Mouse (Mus musculus): ENCODE measurements around the gene Drc1. TPM values are rescaled to one million over a fixed set of nuclear protein-coding genes. Genes with fewer than 3 reads are reported as not detected.

The Drc1 gene
- polyA plus RNA-seq, 1 experiment from 2014 or later, result 0.59 TPM

DNA sequence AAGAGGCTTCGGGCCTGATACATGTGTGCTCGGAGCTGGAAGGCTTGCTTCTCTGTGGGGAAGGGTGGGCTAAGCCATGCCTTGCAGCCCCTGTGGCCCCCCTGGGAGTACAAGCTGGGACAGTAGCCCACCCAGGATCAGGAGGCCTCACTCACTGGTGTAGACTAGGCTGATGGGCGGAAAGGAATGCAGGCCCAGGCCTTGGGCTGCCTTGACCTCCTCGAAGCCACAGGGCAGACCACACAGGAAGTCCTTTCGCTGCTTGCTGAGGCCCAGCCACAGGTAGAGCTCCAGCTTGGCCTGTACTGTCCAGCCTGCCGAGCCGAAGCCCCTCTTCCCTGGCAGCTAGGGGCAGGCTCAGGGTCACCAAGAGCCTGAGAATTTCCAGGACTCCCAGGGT is 101.7 kb downstream of the Drc1 start:
- Histone ChIP-seq H3K9ac (ENCODE audit: low read length) (no peak overlapping the region; the same call in 1 of the 2 replicates), H3K9me3 (replicated peaks; ENCODE audit: control insufficient read depth, low read length) (no peaks in the 10 kb centered on the region), H3K4me3 (replicated peaks; ENCODE audit: low read length) (no peak overlapping the region), H3K36me3 (ENCODE audit: control insufficient read depth, insufficient read depth, low read length) (no peaks in the 10 kb centered on the region), H3K27me3 (ENCODE audit: control insufficient read depth, insufficient read depth, low read length) (no peaks in the 10 kb centered on the region), H3K4me1 (ENCODE audit: control insufficient read depth, insufficient read depth, low read length) (no peaks in the 10 kb centered on the region), H3K27ac (ENCODE audit: low read length) (no peak overlapping the region), H3K4me2 (ENCODE audit: low read depth, low read length) (no peak overlapping the region)
- WGBS, result 40% methylated on average over 7 of the region's 7 CpGs
- no peak; the same call in 1 of the 2 replicates for ATAC-seq (ENCODE audit: insufficient read depth, low FRiP score)

GRCm38 (mm10) chr5:30387726-30388125 is 106.5 kb downstream of the Drc1 start:
- WGBS, result 84% methylated on average over 6 of the region's 6 CpGs
- Histone ChIP-seq H3K27ac (ENCODE audit: low read length) (no peak overlapping the region), H3K4me2 (ENCODE audit: low read depth, low read length) (no peak overlapping the region), H3K27me3 (ENCODE audit: control insufficient read depth, insufficient read depth, low read length) (no peaks in the 10 kb centered on the region), H3K4me1 (ENCODE audit: control insufficient read depth, insufficient read depth, low read length) (no peaks in the 10 kb centered on the region), H3K9me3 (replicated peaks; ENCODE audit: control insufficient read depth, low read length) (no peaks in the 10 kb centered on the region), H3K36me3 (ENCODE audit: control insufficient read depth, insufficient read depth, low read length) (no peaks in the 10 kb centered on the region), H3K4me3 (replicated peaks; ENCODE audit: low read length) (no peak overlapping the region), H3K9ac (ENCODE audit: low read length) (no peak overlapping the region)
- no peak for ATAC-seq (ENCODE audit: insufficient read depth, low FRiP score)

GRCm38 (mm10) chr5:30389836-30390235 is 108.6 kb downstream of the Drc1 start:
- no peak for ATAC-seq (ENCODE audit: insufficient read depth, low FRiP score)
- no peak overlapping the region for H3K4me3 ChIP-seq (replicated peaks; ENCODE audit: low read length)
- H3K4me1 ChIP-seq (ENCODE audit: control insufficient read depth, insufficient read depth, low read length), result no peaks in the 10 kb centered on the region
- H3K27me3 ChIP-seq (ENCODE audit: control insufficient read depth, insufficient read depth, low read length), result no peaks in the 10 kb centered on the region
- no peak overlapping the region for H3K27ac ChIP-seq (ENCODE audit: low read length)
- no peaks in the 10 kb centered on the region for H3K9me3 ChIP-seq (replicated peaks; ENCODE audit: control insufficient read depth, low read length)
- 84% methylated on average over 5 of the region's 5 CpGs for WGBS
- no peak overlapping the region for H3K4me2 ChIP-seq (ENCODE audit: low read depth, low read length)
- H3K9ac ChIP-seq (ENCODE audit: low read length), result no peak overlapping the region
- no peaks in the 10 kb centered on the region for H3K36me3 ChIP-seq (ENCODE audit: control insufficient read depth, insufficient read depth, low read length)

DNA sequence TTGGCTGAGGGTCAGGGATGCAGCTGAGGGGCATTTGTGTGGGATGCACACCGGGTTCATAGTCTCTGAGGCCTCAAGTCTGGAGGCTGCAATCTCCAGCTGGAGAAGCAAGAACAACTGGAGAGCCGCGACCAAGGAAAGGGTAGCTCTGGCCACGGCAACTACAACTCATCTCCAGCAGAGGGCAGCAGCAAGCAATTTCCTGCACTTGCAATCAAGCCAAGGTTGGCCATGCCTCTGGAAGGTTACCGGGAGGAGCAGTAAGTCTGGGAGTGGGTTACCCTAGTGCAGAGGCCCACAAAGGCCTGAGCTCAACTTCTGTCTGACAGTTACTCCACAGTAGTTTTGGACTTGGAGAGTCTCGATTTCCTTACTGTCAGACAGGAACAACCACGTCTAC is 110.3 kb downstream of the Drc1 start:
- no peaks in the 10 kb centered on the region for H3K36me3 ChIP-seq (ENCODE audit: control insufficient read depth, insufficient read depth, low read length)
- ATAC-seq (ENCODE audit: insufficient read depth, low FRiP score), result no peak
- WGBS, result 30% methylated on average over 7 of the region's 7 CpGs
- H3K4me1 ChIP-seq (ENCODE audit: control insufficient read depth, insufficient read depth, low read length), result no peaks in the 10 kb centered on the region
- no peak overlapping the region for H3K4me2 ChIP-seq (ENCODE audit: low read depth, low read length)
- H3K27ac ChIP-seq (ENCODE audit: low read length), result no peak overlapping the region
- no peak overlapping the region for H3K9ac ChIP-seq (ENCODE audit: low read length)
- H3K27me3 ChIP-seq (ENCODE audit: control insufficient read depth, insufficient read depth, low read length), result no peaks in the 10 kb centered on the region
- H3K4me3 ChIP-seq (replicated peaks; ENCODE audit: low read length), result no peak overlapping the region
- no peaks in the 10 kb centered on the region for H3K9me3 ChIP-seq (replicated peaks; ENCODE audit: control insufficient read depth, low read length)

DNA sequence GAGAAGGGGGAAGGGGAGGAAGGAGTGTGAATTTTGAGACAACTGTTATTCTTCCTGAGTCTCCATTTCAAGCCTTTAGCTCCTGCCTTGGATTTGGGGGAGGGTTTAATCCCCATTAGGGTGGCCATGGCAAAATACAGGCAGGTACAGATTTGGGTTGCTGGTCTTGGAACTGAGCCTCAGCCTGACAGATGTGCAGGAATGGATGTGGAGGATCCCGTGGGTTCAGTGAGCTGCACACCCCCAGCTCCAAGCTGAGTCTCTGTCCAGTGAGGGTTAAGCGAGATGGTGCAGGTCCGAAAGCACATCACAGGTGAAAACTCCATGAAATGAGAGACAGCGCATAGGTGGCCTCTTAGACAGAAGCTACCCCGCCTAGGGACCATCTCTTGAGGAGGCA is 119.3 kb downstream of the Drc1 start:
- no peak overlapping the region for H3K27ac ChIP-seq (ENCODE audit: low read length)
- H3K9me3 ChIP-seq (replicated peaks; ENCODE audit: control insufficient read depth, low read length), result no peaks in the 10 kb centered on the region; the same call in 1 of the 2 replicates
- no peak overlapping the region for H3K9ac ChIP-seq (ENCODE audit: low read length)
- 80% methylated on average over 5 of the region's 5 CpGs for WGBS
- no peak overlapping the region for H3K4me2 ChIP-seq (ENCODE audit: low read depth, low read length)
- no peaks in the 10 kb centered on the region for H3K36me3 ChIP-seq (ENCODE audit: control insufficient read depth, insufficient read depth, low read length)
- no peaks in the 10 kb centered on the region for H3K27me3 ChIP-seq (ENCODE audit: control insufficient read depth, insufficient read depth, low read length)
- H3K4me3 ChIP-seq (replicated peaks; ENCODE audit: low read length), result no peak overlapping the region
- no peaks in the 10 kb centered on the region for H3K4me1 ChIP-seq (ENCODE audit: control insufficient read depth, insufficient read depth, low read length)
- ATAC-seq (ENCODE audit: insufficient read depth, low FRiP score), result no peak

- H3K4me3 ChIP-seq (replicated peaks; ENCODE audit: low read length), result no peak overlapping the region
- H3K27ac ChIP-seq (ENCODE audit: low read length), result no peak overlapping the region
- no peaks in the 10 kb centered on the region for H3K4me1 ChIP-seq (ENCODE audit: control insufficient read depth, insufficient read depth, low read length)
- no peaks in the 10 kb centered on the region for H3K36me3 ChIP-seq (ENCODE audit: control insufficient read depth, insufficient read depth, low read length)
- no peak for ATAC-seq (ENCODE audit: insufficient read depth, low FRiP score)
- H3K9ac ChIP-seq (ENCODE audit: low read length), result no peak overlapping the region
- no peak overlapping the region for H3K4me2 ChIP-seq (ENCODE audit: low read depth, low read length)
- whole genome bisulfite sequencing, result 48% methylated on average over 8 of the region's 8 CpGs
- H3K9me3 ChIP-seq (replicated peaks; ENCODE audit: control insufficient read depth, low read length), result no peaks in the 10 kb centered on the region; the same call in 1 of the 2 replicates
- H3K27me3 ChIP-seq (ENCODE audit: control insufficient read depth, insufficient read depth, low read length), result no peaks in the 10 kb centered on the region
Observed at GRCm38 (mm10) chr5:30401165-30401564, 120.0 kb downstream of the Drc1 start.

- no peaks in the 10 kb centered on the region for H3K9me3 ChIP-seq (replicated peaks; ENCODE audit: control insufficient read depth, low read length)
- H3K36me3 ChIP-seq (ENCODE audit: control insufficient read depth, insufficient read depth, low read length), result no peaks in the 10 kb centered on the region
- H3K4me1 ChIP-seq (ENCODE audit: control insufficient read depth, insufficient read depth, low read length), result no peaks in the 10 kb centered on the region
- H3K27me3 ChIP-seq (ENCODE audit: control insufficient read depth, insufficient read depth, low read length), result no peaks in the 10 kb centered on the region
- no peak overlapping the region for H3K27ac ChIP-seq (ENCODE audit: low read length)
- no peak overlapping the region for H3K4me2 ChIP-seq (ENCODE audit: low read depth, low read length)
- H3K9ac ChIP-seq (ENCODE audit: low read length), result no peak overlapping the region
- H3K4me3 ChIP-seq (replicated peaks; ENCODE audit: low read length), result no peak overlapping the region
- ATAC-seq (ENCODE audit: insufficient read depth, low FRiP score), result no peak
- 15% methylated on average over 9 of the region's 9 CpGs for WGBS
Observed at GRCm38 (mm10) chr5:30406876-30407275, 125.7 kb downstream of the Drc1 start.

DNA sequence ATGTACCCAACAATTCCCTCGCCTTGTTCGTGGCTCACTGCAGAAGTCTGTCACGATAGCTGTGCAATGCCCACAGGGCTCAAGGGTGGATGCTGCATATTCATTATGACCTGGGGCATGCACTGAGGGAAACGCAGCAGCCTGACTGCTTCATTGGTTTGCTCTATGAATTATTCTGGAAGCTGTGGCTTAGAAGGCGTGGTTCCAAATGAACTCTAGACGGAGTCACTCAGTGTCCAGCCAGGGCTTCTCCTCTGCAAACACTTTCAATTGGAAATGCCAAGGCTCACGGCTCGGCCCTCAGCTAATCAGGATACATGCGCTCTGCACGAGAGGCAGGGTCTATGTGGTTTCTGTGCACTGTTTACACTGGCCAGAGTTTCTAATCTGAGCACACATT is 130.3 kb downstream of the Drc1 start:
- whole genome bisulfite sequencing, result 57% methylated on average over 10 of the region's 10 CpGs
- Histone ChIP-seq H3K36me3 (ENCODE audit: control insufficient read depth, insufficient read depth, low read length) (no peaks in the 10 kb centered on the region), H3K4me3 (replicated peaks; ENCODE audit: low read length) (no peak overlapping the region), H3K4me2 (ENCODE audit: low read depth, low read length) (no peak overlapping the region), H3K9me3 (replicated peaks; ENCODE audit: control insufficient read depth, low read length) (no peaks in the 10 kb centered on the region), H3K27ac (ENCODE audit: low read length) (no peak overlapping the region), H3K27me3 (ENCODE audit: control insufficient read depth, insufficient read depth, low read length) (no peaks in the 10 kb centered on the region), H3K9ac (ENCODE audit: low read length) (no peak overlapping the region), H3K4me1 (ENCODE audit: control insufficient read depth, insufficient read depth, low read length) (no peaks in the 10 kb centered on the region)
- no peak for ATAC-seq (ENCODE audit: insufficient read depth, low FRiP score)

DNA sequence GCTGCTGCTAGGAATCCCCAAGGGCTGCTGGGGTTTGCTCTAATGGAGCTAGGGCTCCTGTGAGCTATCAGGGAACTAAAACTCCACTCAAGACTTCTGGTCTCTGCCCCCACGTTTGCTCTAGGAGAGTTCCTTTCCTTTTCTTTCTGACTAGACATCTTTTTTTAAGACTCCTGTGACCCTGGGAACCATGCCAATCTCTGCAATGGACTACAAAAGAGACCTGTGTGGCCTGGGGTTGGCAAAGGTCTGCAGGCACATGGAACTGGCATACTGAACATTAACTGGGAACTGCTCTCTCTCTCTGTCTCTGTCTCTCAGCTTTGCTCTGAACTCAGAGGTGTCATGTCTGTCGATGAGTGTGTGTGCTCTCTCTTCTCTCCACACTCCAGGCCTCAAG is 134.2 kb downstream of the Drc1 start:
- ATAC-seq (ENCODE audit: insufficient read depth, low FRiP score), result no peak
- 60% methylated on average over 2 of the region's 2 CpGs for WGBS

GRCm38 (mm10) chr5:30415876-30416275 is 134.7 kb downstream of the Drc1 start:
- Histone ChIP-seq H3K9me3 (replicated peaks; ENCODE audit: control insufficient read depth, low read length) (no peaks in the 10 kb centered on the region), H3K4me2 (ENCODE audit: low read depth, low read length) (no peak overlapping the region), H3K27me3 (ENCODE audit: control insufficient read depth, insufficient read depth, low read length) (no peaks in the 10 kb centered on the region), H3K4me3 (replicated peaks; ENCODE audit: low read length) (no peak overlapping the region), H3K36me3 (ENCODE audit: control insufficient read depth, insufficient read depth, low read length) (no peaks in the 10 kb centered on the region), H3K27ac (ENCODE audit: low read length) (no peak overlapping the region), H3K9ac (ENCODE audit: low read length) (no peak overlapping the region), H3K4me1 (ENCODE audit: control insufficient read depth, insufficient read depth, low read length) (no peaks in the 10 kb centered on the region)
- 70% methylated on average over 4 of the region's 4 CpGs for WGBS
- no peak for ATAC-seq (ENCODE audit: insufficient read depth, low FRiP score)

More for the DNA sequence above, 134.2 kb downstream of the Drc1 start:
- H3K9me3 ChIP-seq (replicated peaks; ENCODE audit: control insufficient read depth, low read length), result no peaks in the 10 kb centered on the region
- H3K4me2 ChIP-seq (ENCODE audit: low read depth, low read length), result no peak overlapping the region
- no peaks in the 10 kb centered on the region for H3K36me3 ChIP-seq (ENCODE audit: control insufficient read depth, insufficient read depth, low read length)
- no peak overlapping the region for H3K4me3 ChIP-seq (replicated peaks; ENCODE audit: low read length)
- H3K9ac ChIP-seq (ENCODE audit: low read length), result no peak overlapping the region
- no peak overlapping the region for H3K27ac ChIP-seq (ENCODE audit: low read length)
- H3K27me3 ChIP-seq (ENCODE audit: control insufficient read depth, insufficient read depth, low read length), result no peaks in the 10 kb centered on the region
- no peaks in the 10 kb centered on the region for H3K4me1 ChIP-seq (ENCODE audit: control insufficient read depth, insufficient read depth, low read length)
